Mouse (Mus musculus) retina, adult 2 months (tissue): ENCODE results near the gene Gata2.

Experiments used
- DNase-seq: peaks from one replicate; pipeline ENCODE4 v3.0.0-alpha.2; 2012; ENCODE audit warnings: low read depth, low spot score

The Gata2 gene

DNA sequence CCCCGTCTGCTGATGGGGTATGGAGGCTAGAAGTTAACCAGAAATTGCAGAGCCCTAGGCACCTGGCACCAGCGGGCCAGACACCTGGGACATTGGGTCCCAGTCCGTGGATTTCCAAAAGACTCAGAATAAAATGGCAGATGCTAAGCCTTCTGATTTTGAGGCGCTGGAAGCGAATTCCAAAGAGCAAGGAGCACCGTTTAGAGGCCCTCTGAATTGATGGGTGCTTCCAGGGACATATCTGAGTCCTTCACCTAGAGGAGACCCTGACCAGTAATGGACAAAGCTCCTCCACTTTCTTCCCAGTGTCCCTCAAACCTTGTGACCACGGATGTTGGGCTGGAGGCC is 1.3 kb downstream of the Gata2 start:
- DNase-seq: no peak

DNA sequence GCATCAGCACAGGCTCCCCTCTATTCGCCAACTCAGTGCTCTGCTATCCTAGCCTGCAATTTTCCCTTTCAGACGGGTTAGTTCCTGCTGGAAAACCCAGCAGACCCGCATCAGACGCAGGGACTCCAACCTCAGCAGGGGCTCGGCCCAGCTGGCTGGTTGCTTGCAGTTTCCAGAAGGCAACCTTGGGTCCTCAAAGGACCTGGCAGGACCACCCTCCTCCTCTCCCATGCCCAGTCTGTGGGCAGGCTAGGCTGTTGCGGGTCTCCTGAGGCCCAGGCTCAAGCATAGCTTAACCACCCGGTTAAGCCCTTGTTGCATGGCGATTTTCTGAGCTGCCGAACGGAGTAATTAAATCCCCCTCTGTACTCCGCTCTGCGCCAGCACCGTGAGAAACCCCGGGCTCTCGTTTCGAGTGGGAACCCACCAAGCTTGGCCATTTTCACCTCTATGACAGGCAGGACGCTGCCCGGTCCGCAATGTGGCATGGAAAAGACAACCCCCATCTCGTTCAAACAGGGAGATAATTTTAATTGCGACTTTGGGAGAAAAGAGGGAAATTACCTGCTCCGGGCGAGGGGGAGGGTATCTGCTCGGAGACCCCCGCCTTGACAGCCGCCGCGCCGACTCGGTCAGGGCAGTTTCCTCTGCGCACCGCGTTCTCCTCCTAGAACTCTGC is 2.5 kb downstream of the Gata2 start:
- no peak for DNase-seq

DNA sequence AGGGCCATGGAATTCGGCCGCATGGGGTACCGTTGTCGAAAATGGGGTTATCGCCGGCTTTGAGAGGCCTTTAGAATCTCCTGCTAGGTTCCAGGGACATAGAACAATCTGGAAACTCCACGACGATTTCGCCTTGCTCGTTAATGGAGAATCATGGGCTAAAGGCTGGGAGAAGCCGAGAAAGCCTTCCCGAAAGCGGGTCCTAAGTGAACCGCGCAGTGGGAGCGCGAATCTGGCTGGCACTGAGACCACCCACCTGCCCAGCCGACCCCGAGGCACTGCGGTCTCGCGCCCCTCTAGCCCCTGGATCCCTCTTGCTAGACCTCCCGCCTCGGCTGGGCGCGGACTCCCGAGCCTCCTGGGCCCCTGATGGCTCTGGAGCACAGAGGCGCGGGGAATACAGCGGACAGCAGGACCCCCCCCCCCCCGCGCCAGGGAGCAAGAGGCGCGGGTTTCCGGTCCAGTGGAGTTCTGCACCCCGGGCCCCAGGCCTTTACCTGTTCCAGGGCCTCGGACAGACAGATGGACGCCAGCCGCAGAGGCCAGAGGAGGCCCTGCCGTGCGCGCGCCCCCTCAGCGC is 3.1 kb downstream of the Gata2 start:
- no peak for DNase-seq

DNA sequence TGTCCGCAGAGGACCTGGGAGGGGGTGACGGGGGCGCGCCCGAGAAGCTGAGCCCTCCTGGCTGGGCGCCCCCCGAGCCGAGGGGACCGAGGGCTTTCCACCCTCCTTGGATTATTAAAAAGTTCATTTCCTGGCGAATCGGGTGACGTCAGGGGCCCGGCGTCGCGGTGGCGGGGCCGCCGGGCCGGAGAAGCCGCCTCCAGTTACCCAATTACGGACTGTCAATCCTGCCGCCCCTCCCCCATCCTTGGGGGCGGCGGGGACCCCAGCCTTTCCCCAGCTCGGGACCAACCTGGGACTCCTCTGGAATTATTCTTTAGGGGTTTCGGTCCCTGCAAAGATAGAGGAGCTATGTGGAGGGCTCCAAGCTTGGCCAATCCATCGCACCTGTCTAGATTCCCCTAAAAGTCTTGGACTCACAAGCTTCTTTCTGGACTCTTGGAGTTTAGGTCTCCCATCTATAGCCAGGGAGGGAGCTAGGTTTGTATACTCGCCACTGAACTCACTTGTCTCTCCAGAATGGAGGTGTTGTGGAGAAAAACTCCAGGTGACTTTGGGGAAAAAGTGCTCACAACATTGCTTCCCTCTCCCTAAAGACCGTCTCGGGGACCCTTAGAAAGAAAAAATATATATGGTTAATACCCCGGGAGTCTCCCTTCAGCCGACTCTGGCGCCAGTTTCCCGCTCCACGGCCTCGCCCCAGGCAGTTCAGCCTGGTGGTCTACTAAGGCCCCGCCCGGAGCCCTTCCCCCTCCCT is 3.8 kb downstream of the Gata2 start:
- DNase-seq: no peak

DNA sequence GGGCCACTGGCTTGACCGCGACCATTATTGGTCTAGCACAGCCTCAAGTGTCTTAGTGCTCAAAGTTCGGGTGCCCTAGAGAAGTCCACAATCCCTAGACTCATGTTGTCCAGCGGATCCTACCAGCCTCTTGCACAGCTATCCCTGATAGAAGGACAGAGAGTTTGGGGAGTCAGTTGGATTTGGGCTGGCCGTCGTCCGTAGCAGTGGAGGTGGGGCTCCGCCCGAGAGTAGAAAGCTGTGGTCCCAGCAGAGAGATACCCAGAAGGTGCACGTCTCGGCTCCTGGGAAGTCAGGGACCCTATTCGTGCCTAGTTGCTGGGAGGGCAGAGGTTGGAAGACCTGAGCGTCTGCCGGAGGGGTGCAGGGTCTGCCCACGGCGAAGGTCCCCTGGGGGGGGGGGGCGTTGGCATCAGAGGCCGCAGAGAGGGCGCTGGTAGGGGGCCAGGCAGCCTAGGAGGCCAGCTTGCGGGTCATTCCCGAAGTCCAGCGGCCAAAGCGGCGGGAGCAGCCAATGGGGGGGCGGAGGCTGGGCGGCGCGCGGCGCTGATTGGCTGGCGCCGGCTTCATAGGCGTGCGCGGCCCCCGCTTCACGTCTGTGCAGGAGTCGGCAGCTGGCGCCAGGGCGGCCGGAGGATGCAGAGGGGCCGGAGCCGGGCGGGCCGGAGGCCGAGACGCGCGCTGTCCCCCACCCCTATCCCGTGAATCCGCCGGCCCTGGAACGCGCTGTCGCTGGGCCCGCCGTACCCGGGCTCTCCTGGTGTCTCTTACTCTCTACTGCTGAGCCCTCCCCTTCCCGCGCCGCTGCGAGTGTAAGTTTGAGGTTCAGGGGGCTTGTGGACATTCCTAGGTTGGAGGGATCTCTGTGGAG is 4.6 kb downstream of the Gata2 start:
- no peak for DNase-seq

DNA sequence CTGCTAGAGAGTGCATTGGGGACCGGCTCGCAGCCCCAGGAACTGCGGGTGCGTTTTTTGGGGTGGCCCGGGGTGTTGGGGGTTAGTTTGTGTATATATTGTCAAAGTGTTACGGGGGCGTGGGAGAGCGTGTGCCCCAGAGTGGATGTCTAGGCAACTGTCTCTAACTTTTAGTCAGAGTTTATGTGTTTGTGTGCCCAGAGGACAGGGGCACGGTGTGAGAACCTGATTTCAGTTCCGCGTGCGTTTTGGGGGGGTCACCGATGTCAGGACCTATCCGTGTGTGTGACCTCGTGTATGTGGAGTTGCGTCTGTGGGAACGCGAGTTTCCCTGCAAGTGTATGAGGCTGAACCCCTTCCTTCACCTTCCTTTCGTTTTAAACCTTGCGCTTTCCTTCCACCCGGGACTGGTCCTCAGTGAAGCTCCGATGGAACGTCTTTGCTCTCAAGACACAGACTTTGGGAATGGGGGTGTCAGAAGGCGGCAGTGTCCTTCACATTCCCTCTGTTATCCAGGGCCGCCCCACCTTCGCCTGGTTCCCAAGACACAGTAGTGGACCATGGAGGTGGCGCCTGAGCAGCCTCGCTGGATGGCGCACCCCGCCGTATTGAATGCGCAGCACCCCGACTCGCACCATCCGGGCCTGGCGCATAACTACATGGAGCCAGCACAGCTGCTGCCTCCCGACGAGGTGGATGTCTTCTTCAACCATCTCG is 5.5 kb downstream of the Gata2 start:
- DNase-seq: no peak

DNA sequence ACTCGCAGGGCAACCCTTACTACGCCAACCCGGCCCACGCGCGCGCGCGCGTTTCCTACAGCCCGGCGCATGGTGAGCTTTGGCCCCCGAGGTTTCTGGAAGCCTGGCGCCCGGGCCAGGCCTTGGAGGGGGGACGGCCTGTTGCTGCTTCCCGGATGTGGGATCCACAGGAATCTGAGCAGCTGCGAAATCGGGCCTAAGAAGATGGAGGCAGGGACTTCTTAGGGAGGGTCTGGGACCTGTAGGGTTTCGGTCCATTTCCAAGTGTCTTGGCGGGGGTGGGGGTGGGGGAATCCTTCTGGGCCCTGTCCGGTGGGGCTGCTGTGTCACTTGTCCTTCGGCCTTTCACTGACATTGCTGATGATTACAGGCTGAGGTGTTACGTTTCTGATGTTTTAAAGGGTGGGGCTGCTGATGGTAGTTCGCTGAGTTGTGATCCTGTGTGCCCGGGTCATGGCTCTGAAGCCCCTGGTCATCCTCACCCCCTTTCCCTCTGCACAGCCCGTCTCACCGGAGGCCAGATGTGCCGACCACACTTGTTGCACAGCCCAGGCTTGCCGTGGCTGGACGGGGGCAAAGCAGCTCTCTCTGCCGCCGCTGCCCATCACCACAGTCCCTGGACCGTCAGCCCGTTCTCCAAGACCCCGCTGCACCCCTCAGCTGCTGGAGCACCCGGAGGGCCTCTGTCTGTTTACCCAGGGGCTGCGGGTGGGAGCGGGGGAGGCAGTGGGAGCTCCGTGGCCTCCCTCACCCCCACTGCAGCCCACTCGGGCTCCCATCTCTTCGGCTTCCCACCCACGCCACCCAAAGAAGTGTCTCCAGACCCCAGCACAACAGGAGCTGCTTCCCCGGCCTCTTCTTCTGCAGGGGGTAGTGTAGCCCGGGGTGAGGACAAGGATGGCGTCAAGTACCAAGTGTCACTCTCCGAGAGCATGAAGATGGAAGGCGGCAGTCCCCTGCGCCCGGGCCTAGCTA is 6.3 kb downstream of the Gata2 start:
- DNase-seq: no peak

DNA sequence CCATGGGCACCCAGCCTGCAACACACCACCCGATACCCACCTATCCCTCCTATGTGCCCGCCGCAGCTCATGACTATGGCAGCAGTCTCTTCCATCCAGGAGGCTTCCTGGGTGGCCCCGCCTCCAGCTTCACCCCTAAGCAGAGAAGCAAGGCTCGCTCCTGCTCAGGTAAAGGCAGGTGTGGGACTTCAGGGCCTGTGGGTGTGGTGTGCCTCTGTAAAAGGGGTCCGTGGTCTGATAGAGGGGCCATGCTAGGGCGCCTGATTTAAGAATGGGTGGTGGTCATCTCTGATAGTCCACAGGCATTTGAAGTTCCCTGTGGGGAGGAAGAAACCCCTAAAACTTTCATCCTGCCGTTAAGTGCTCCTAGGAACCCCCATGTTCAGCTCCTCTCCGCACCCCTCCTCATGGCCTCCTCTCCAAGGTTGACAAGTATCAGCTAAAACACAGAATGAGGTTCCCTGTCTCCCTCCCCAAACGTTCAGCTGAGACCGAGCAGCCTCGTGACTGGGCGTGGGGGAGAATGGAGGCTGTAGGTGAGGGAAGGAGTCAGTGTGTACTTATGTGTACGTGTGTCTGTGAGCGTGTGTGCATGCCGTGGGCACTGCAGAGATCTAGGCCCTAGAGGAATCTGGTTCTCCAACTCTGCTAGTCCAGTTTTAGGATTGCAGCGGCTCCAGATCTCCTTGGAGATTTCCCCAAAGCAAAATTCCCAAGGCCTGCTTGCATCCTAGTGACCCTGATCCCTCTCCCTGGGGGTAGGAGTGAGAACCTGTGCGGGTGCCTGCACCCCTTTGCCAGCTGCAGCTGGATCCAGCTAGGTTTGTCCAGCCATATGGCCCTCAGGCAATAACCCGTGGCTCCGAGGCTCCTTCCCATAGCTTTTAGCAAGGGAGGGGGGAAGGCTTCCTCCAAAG is 7.3 kb downstream of the Gata2 start:
- DNase-seq: no peak

DNA sequence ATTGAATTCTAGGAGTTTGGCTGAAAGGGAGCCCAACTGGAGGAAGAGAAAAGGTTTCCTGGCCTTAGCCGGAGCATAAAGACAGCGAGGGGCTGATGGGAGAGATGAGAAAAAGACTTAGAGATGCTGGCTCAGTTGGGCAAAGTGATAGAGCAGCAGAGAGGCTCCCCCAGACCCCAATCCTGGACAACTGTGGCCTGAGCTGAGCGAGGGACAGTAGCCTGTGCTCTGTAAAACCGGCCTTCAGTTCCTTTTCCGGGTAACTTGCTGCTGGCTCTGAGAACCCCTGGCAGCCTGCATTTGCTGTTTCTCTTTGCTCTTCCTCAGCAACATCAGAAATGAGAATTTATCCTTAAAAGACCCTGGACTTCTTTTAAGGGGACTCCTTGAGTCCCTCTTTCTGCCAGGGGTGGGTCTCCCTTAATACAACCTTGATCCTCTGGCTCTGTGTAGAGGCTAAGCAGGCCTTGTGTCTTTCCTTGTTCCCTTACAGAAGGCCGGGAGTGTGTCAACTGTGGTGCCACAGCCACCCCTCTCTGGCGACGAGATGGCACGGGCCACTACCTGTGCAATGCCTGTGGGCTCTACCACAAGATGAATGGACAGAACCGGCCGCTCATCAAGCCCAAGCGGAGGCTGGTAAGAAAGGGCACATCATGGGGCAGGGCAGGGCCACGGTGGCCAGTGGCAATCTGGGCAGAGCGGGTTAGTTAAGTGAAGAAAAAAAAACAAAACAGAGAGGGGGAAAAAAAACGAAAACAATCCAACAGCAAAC is 8.4 kb downstream of the Gata2 start:
- DNase-seq: no peak

DNA sequence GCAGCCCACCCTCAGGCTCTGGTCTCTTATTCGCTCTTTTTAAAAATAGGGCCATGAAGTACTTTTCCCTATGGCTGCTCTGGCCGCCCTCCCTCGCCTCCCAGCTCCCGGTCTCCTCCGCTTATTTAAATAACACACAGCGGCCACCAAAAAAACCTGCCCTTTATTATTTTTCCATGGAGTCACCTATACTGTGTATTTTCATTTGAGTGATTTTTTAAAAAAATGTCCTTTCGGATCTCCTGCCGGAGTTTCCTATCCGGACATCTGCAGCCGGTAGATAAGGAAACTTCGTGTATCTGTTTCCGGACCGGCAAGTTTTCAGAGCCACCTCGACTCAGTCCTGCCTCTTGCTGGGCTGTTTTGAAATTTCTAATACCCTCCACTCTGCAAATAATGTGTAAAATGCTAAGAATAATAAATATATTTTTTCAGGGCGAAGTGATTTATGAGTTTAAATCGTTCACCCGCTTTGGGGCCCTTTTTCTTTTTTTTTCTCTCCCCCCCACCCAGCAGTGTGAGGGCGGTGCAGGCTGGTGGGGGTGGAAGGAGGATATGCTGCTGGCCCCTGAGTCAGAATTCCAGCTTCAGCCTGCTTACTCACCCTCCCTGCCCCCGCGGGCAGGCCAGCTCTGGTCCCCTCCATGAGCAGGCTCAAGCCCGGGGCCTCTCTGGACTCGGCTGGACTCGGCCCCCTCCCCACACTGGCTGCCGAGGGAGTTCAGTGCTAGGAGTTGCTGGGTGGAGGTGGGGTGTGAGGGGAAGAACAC is 9.4 kb downstream of the Gata2 start:
- no peak for DNase-seq

DNA sequence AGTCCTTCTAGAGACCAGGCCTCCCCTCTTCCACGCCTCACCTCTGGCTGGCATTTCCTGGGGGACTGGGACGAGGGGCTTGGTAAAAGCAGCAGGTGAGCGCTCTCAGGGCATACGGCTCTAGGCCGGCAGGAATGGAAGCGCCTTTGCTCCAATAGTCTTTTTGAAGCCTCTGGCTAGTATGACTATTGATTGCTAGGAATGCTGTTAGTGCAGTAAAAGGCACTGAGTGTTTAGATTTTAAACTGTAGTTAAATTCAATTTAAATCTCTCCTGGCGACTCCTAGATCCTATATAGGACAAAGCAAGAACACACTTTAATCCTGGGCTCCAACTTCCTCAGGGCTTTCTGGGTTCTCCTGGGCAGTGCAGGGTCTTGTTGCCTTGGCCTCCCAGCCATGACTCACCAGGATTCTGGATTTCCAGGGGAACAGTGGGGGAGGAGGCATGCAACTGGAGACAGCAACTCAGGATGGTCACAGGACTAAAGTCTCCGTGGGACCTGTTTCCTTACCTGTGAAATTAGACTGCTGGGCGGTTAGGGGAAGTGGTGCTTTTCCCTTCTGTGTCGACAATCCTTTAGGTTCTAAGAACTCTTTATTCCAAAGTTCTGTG is 10.2 kb downstream of the Gata2 start:
- DNase-seq: no peak

DNA sequence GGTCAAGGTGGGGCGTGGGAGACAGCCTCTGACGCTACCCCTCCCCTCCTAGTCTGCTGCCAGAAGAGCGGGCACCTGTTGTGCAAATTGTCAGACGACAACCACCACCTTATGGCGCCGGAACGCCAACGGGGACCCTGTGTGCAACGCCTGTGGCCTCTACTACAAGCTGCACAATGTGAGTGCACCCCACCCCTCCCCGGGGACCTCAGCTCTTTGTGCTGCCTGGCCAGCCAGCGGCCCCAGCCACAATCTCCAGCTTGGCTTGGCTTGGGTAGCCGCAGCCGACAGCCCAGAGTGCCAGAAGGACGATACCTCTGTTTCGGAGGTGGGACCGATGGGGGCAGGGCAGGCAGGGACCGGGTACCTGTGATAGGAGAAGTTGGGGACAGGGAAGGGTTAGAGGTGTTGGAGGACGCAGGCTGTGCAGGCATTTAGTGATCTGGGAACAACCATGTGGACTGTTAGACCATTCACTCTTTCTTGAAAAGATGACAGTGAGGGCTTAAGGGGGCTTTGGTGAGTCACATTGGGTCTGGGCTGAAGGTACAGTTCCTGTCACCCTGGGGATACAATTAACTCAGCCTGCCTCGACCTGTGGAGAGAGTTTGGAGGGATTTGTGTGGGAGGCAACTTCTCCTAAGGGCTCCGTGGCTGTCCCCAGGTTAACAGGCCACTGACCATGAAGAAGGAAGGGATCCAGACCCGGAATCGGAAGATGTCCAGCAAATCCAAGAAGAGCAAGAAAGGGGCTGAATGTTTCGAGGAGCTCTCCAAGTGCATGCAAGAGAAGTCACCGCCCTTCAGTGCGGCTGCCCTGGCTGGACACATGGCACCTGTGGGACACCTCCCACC is 11.1 kb downstream of the Gata2 start:
- DNase-seq: no peak

DNA sequence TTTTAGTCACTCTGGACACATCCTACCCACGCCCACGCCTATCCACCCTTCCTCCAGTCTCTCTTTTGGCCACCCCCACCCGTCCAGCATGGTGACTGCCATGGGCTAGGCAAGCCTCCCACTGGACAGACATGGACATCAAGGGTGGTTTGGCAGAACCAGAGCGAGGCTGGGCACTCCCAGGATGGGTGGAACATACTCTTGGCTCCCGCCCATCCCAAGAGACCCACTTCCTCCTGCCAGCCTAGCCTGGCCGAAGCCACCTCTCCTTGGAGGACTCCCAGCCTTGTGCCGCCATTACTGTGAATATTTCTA is 11.7 kb downstream of the Gata2 start:
- no peak for DNase-seq

DNA sequence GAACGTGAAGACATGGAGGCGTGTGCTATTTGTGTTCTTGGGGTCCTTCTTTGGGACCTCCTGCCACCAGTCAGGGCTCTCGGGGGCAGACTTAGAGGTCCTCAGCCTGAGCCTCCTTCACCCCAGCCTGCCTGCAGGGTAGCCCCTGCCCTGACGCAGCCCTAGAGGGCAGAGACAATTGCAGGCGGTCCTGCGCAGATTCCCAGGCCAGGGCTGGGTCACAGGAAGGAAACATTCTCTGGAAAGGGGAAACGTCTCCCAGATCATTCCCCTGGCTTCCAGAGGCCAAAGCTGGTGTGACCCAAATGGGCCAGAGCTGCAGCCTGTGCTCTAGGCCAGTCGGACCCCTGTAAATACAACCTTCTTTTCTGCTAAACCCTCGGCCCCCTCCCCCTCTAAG is 12.2 kb downstream of the Gata2 start:
- no peak for DNase-seq

DNA sequence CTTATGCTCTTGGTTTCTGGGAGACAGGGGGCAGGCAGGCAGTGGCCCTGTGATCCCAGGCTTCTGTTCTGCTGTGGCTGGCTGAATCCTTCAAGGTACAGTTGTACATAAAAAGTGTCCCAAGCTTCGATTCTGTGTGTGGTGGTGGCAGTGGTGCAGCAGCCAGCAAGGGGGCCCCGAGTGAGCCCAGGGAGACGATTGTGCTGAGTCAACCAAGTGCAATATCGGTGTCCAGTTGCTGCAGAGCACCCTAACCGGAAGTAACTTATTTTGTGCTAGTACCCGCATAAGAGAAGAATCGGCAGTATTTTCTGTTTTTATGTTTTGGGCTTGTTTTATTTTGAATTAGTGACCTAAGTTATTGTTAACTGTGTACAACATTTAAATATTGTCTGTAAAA is 12.9 kb downstream of the Gata2 start:
- no peak for DNase-seq

DNA sequence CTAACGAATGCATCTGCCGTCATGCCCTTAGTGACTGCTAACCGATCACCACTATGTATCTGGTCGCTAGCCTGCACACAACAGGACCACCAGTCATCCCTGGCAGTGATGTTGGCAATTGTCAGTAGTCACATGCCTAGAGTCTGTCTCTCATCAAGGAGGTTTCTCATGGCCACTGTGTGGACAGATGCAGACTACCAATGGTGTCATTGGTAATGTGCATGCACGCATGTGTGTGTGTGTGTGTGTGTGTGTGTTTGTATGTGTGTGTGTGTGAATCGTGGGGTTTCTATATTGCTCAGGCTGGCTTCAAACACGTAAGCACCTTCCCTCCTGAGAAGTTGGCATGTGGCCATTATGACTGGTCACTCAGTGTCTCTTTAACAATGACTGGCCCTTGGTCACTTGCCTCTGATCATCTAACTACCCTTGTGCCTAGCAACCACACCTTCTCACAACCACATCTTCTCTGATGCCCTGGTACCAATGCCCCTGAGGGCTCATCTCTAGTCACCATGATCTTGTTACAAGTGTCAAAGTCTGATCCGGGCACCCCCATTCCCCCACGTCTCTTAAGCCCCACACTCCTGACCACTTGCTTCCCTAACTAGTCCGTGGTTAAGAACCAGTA is 13.8 kb downstream of the Gata2 start:
- DNase-seq: no peak
